Mouse (Mus musculus) A20 (cell line): Measurements from ENCODE around the gene Heatr3.

Experiments
- DNase-seq: peaks from one replicate; pipeline ENCODE4 v3.0.0-alpha.2; 2011; ENCODE audit warnings: low read depth, low spot score

Gene Heatr3

DNA sequence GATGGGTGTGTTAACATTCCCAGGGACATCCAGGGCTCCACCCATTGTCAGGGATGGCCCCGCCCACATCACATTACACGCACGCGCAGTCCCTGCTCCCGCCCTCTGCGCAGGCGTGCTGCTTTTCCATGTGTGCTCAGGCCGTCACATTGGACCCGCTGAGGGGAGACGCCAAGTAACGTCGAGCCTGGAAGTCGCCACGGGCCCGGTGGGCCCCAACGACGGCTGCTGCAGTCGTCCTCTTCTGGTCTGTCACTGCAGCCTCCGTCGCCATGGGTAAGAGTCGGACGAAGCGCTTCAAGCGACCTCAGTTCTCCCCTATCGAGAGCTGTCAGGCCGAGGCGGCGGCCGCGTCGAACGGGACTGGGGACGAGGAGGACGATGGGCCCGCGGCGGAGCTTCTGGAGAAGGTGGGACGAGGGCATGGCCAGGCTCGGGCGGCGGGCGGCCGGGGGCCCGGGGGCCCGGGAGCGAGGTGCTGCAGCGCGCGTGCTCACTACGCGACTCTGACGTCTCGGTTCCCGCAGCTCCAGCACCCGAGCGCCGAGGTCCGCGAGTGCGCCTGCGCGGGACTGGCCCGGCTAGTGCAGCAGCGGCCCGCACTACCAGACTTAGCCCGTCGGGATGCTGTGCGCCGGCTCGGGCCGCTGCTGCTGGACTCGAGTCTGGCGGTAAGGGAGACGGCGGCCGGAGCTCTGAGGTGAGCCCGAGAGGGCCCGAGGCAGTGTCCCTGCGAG lies at the start of gene Heatr3:
TSS of gene Heatr3 (plus strand) at position 108 of the 737 bp plus-strand sequence.
- DNase-seq = peak; percentile 92

DNA sequence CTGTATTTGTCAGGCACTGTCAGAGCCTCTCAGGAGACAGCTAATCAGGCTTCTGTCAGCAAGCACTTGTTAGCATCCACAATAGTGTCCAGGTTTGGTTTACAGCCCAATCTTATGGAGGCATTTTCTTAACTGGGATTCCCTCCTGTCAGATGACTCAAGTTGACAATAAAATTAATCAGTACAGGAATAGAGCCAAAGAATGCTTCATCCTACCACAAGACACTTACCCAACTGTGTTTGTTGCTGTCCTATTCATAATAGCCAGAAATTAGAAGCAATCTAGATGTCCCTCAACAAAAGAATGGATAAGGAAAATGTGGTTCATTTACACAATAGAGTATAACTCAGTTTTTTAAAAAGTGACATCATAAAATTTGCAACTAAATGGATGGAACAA lies 49.6 kb upstream of the Heatr3 start:
- no peak for DNase-seq

DNA sequence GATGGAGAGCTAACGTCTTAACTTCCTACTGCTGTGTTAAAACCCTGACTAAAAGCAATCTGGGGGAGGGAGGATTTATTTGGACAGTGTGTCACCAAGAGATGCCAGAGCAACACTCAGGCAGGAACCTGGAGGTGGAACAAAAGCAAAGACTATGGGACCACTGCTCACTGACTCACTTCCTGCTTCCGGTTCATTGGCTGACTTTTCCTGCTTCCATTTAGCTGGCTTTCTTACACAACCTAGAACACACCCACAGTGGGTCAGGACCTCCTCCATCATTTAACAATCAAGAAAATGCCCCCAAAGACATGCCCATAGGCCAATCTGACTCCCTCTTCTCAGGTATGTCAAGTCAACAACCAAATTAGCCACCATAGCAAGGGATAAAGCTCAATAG lies 46.0 kb upstream of the Heatr3 start:
- DNase-seq = peak; percentile 2

DNA sequence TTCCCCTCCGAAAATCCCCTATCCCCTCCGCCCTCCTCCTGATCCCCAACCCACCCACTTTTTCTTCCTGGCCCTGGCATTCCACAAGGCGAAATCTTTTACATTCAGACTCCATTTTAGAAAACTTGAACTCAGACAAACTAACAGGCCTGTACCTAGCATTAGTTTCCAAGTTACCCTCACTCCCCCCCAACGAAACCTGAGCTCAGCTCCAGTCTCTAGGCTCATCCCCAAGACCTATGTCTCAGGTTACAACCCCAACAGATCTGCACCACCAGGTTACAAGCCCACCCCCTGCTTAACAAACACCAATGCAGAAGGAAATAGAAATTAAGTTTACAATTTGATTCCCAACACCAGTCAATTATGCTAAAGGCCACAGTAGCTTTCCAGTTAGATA lies 44.3 kb upstream of the Heatr3 start:
- DNase-seq = no peak

DNA sequence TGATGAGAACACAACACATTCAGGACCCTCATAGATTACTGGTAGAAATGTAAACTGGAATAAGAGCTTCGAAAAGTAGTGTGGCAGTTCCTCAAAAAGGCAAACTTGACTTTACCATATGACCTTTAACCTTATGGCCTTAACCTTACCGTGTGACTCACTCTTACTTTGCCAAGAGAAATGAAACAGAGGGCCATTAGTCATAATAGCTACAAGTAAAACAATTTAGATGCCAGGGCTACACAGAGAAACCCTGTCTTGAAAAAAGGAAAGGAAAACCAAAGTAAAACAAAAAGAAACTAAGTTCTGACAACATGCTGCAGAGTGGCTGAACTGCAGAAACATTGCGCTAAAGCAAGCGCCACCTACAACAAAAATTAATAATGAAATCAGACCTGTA lies 38.8 kb upstream of the Heatr3 start:
- DNase-seq = no peak

DNA sequence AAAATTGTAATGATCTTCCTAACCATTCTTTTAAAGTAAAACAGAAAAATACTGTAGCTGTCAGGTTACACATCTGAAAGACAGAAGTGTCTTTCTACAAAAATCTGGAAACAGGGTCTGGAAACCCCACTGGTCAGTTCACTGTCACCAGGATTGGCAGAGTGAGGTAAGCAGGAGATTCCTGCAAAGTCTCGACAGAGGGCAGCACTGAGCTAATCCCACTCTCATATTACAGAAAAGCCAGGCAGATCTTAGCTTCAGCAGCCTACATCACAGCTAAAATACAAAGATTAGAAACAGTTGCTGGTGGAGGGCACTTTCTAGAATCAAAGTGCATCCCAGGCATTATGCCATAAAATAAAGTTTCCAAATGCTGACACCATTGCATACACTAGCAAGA lies 38.1 kb upstream of the Heatr3 start:
- DNase-seq = peak; percentile 61

DNA sequence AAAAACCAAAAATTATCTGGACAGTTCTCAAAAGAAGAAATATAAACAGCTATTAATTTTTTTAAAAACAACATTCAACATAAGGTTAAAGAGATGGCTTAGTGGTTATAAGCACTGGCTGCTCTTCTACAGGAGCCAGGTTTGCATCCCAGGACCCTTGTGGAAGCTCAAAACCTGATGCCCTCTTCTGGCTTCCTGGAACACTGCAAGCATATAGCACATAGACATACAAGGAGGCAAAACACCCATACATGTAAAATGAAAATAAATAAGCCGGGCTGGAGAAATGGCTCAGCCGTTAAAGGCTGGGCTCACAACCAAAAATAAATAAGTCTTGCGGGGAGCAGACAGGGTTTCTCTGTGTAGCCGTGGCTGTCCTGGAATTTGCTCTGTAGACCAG lies 28.4 kb upstream of the Heatr3 start:
- DNase-seq = peak; percentile 16

DNA sequence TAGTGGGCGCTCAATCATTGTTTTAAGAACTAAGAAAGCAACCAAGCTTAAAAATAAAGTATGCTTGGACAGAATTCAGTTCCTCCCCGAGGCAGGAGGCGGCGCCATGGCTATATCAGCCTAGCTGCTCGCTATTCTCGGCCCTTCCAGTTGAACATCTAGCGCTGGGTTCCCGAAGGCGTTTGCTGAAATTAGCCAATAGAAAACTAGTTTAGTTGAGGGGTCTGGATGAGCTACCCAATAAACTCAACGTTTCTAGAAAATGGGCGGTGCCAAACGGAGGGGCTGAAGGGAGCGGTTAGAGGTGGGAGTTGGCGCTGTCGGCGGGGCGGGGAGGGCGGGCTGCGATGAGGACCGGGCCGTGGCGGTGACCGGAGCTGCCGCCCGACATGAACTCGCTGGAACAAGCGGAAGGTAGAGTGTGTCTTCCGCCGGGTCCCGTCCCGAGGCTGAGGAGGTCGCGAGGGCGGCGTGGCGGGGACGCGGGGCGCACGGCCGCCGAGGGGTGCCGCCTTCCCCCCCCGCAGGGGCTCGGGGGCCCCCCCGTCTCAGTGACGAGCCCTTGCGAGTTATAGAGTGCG lies 19.1 kb upstream of the Heatr3 start, which contains the start of gene Cnep1r1:
TSS of gene Cnep1r1 (plus strand) at position 314 of the 581 bp plus-strand sequence.
- DNase-seq = peak; percentile 99

DNA sequence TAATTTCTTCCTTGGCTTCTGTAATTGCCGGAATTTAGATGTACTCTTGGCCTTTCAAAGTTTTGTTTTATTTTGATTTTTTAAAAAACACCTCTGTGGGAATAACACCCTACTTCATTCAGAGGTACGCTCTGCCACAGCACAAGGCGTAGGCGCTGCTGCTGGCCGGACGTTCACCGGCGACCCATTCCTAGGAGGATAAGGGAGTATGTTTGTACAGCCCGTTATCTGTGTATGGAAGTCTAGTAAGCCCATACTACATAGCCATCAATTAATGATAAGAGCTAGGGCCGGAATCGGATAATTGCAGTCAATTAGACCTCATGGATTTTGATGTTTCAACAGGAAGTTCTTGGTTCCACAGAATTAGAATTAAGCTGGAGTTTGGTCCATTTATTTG lies 18.6 kb upstream of the Heatr3 start:
- no peak for DNase-seq

DNA sequence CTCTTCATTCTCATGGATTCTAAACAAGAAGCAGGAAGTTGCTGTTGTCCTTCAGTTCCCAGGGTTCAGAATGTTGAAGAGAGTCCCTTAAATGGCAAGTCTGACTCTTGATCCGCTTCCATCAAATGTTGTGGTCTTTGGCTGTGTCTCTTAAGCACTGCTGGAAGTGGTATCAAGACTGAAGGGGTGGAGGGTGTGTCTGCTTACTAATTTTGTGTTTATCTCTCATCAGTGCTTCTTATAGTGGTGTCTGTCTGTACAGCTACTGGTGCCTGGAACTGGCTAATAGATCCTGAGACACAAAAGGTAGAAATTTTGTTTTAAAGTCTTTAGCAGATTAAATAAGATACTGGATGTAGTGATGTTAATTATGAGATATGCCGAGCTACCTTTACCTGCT lies 12.8 kb upstream of the Heatr3 start:
- no peak for DNase-seq

DNA sequence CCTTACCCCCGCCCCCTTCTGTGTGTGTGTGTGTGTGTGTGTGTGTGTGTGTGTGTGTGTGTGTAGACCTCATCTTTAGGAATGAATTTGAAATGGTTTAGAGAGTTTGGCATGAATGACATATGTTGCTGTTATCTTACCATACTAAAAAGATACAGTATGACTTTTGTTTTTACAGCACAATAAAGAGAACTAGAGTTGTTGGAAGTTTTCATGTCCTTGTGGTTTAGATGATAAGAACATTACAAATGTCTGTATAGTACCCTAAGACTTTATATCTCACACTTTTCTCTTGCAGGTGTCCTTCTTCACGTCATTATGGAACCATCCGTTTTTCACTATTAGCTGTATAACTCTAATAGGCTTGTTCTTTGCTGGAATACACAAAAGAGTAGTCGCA lies 8.3 kb upstream of the Heatr3 start:
- DNase-seq = no peak

DNA sequence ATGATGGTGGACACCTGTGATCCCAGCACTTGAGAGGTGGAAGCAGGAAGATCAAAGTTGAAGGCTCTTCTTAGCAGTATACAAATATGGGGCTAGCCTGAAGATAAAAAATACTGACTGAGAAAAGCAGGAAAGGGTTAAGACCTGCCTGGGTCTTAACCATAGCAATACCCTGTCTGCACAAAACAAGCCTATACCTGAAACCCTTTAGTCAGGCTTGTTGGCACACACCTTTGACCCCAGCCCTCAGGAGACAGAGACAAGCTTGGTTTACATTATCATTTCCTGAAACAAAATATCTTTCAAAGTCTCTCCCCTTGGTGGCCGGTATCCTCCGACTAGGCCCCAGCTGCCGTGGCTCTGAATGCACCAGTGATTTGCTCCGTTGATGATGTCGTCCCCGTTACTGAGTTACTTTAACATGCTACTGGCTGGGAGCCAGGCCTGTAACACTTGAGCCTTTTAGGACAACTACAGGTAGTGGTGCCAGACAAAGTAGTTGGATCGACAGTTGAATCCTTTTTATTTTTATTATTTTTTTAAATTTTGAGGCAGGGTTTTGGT lies 6.8 kb upstream of the Heatr3 start:
- no peak for DNase-seq

DNA sequence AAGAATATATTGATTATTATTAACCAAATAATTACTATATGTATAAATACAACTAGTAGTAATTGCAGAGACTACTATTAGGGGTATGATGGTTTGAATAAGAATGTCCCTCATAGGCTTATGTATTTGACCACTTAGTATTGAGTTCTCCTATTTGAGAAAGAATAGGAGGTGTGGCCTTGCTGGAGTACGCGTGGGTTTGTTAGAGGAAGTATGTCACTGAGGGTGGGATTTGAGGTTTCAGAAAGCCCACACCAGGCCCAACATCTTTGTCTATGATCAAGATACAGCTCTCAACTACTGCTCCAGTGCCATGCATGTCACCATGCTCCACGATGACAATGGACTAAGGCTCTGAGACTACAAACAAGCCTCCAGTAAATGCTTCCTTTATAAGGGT lies 1.6 kb downstream of the Heatr3 start:
- peak; percentile 48 for DNase-seq

DNA sequence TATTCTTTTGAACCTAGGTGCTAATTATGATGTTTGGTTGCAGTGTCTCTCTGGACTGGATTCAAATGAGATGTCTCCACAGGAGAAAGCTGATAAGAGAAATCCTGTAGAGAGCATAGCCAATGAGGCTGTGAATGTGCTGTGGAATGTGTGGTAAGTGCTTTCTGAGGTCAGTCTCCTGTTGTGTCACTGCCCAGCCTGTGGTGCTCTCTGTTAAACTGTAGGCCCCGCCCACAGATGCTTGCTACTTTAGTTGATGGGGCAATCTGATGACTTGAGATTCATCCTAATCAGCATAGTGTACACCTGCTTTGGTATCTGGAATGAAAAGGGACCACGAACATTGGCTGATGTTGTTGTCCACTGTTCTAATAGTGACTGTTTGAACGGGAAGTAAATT lies 4.0 kb downstream of the Heatr3 start:
- no peak for DNase-seq

DNA sequence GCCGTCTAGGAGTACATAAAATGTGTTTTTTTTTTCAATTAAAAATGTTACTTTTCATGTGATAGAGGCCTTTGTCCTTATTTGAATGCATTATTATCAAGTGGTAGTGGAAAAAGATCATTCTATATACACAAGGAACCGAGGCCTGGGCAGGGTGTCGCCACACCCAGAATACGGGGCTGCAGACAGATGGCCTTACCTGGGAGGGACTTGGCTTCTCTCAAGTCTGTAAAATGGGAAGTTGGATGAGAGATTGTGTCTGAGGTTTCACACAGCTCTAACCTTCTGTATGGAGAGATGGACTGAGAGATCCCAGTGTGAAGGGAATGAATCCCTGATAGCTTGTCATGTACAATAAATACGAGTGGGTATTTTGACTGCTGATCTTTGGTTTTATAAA lies 6.4 kb downstream of the Heatr3 start:
- no peak for DNase-seq

DNA sequence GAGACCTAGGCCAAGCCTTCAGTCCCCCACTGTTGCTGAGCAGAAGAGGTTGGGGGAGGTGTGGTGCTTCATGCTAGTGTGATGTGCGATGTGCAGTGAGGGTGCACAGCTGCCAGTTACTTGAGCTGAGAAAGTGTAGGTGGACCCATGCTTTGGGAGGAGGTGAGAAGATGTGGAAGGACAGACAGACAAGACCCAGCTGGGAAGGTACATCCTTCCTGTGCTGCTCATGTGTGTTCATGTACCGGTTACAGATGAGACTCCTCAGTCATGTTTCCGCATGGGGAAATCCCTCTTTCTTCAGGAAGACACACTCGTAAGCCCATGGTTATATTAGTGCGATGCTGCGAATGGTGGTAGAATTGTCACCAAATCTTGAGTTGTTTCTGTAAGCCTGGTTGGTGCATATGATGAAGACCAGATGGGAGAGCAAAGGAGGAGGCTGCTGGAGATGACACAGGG lies 13.3 kb downstream of the Heatr3 start:
- DNase-seq = no peak

DNA sequence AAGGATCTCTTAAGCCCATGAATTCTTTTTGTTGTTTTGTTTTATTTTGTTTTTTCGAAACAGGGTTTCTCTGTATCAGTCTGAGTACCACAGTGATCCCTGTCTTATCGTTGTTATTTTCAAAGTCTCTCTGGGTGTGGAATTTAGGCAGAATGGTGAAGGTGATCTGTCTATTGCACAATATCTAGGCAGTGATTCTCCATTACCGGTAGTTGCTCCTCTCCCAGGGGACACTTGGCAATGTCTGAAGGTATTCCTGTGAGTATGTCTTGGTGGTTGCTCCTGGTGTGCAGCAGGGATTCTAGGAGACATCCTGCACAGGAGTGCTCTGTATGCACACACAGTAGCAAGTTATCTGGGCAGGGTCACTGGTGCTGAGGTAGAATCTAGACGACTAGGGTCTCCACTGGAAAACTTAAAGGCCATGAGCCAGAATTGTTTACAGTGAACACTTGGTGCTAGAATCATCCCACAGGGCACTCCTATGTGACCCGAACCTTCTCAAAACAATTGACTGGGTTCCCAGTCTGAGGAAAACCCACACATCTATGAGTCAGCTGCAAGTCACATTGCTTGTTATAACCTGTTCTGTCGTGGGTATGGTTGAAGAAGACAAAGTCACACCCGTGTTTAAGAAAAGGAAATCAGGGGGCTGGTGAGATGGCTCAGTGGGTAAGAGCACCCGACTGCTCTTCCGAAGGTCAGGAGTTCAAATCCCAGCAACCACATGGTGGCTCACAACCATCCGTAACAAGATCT lies 22.8 kb downstream of the Heatr3 start:
- DNase-seq = no peak

DNA sequence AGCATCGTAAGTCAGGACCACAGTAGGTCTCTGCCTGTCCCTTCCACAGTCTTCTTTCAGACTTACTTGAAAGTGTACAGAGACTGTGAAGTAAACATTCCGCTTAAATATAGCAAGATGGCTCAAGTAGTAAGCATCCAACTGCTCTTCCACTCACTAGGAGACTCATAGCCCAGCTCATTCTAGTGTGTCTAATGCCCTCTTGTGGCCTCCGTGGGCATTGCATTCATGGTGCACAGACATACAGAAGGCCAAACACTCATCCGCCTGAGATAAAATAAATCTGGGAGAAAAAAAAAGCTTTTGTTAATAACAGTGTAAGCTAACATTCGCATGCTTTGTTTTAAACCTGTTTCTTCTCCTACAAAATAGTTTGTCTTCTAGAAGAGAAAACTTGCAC lies 23.8 kb downstream of the Heatr3 start:
- peak; percentile 64 for DNase-seq

DNA sequence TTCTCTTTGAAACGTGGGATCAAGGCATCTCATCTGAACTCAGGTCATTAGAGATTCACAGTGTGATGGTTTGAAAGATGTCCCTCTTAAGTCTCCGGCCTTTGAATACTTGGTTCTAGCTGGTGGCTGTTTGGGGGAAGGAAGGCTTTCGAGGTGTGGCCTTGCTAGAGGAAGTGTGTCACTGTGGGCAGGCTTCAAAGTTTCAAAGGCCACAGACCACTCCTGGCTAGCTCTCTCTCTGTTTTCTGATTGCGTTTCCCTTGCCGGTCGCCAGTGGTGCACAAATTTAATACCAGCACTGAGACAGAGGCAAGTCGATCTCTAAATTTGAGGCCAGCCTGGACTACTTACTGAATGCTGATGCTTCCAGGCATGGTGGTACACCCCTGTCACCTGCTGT lies 37.6 kb downstream of the Heatr3 start:
- DNase-seq = no peak

DNA sequence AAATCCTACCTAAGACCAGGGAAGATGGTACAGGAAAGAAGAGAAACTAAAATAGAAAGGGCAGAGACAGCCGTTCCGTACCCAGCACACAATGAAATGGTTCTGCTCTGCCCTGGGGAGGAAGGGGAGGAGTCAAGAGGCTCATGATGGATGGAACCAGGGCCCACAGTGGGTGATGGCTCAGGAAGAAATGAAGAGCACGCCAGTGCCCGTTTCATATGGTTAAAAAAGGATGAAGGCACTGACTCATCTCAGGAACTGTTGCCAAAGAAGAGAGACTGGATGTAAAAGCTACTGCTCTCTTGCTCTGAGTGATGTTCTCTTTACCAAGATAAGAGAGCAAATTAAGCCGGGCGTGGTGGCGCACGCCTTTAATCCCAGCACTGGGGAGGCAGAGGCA lies 39.6 kb downstream of the Heatr3 start:
- no peak for DNase-seq

DNA sequence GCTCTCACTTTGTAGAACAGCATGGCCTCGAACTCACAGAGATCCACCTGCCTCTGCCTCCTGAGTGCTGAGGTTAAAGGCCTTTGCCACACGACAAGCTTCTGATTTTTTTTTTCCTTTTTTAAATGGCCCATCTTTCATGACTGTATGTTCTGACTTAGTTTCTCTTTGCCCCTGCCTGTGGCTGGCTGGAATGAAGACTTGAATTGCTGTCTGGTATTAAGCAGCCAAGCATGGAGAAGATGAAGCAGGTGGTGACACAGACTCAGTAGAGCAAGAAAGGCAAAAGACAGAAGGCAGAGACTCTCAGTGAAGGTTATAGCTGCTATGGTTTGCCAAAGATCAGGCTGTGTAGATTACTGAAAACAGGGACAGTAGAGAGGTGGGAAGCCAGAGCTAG lies 45.5 kb downstream of the Heatr3 start:
- DNase-seq = peak; percentile 69

DNA sequence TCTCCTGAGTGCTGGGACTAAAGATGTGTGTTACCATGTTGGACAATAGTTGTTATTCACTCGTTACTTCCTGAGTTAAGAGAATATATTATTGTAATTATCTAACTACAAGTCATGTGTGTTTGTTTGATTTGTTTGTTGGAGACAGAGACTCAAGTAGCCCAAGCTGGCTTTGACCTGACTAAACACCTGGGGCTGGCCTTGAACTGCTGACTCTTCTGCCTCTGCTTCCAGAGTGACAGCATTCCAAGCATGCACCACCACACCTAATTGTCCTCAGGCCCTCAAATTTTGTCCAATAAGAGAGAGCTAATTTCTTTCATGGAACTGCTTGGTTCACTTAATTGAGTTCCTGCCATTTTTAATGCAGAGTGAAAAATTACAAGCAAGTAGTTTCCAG lies 47.3 kb downstream of the Heatr3 start:
- DNase-seq = no peak
